Mouse (Mus musculus): ENCODE results near the gene Hnrnpf. TPM values are rescaled to one million over a fixed set of nuclear protein-coding genes. Genes with fewer than 3 reads are reported as not detected.

Hnrnpf gene
- polyA plus RNA-seq (2014; fragmentation: Illumina TruSeq; extraction: RNeasy Lipid Tissue Mini Kit (QIAGEN cat#74804); ENCODE audit: low read depth, low replicate concordance): 284 TPM

DNA sequence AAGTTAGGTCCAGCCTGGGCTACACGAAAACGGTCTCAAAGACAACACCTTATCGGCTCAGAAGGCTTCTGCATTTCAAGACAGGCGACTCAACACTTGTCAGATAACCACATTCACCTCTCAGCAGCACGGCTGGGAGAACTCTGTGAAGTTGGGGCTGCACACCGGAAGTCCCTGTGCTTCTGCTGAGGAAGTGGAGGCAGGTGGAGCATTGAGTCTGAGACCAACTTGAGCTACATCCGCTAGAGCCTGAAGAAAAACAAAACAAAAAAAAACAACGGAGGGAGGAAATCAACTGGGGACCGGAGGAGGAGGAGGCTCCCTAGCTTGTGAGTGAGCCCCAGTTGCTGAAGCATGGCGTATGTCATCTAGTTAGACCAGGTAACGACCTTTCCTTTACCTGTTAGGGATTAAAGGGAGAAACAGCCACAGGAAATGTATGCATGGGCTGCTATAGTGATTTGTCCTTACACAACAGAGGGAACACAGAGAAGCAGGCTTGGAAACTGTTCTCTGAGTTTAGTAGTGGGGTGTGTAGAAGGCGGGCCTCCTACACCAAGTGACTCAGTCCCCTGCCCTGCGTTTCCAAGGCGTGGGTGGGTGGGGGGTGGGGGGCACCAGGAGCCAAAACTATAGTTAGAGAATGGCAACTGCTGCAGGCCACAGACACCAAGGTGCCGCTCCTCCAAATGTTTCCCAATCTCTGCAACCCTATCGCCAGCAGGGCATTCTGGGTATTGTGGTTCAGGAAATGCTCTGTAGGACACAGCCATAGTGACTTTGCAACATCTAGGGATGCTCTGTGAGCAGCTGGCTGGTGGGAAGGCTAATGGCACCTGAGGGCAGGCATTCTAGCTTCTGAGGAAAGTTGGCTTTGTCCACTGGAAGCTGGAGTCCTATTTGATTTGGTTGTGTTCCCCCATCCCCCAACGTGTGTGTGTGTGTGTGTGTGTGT is at the start of gene Hnrnpf:
Gene Hnrnpf (plus strand): TSS at position 199 of the 955 bp plus-strand sequence.

DNA sequence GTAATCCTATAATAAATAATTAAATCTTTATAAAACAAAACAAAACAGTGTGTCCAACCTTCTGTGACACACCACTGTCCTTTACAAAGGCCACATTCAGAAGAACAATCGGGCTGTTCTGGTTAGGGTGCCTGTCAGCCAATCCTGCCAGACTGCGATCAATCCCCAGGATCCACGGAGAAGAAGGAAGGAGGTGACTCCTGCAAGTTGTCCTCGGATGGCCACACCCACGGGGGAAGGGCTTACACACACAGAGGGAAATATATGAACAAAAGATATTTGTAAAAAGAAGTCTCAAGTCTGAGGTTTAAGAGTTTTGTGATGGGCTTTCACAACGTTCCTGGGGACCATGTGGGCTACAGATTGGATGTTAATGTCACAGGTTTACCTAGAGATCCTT is 38.3 kb upstream of the Hnrnpf start, which contains the start of gene Zfp239:
Gene Zfp239 (plus strand): TSS at position 253 of the 400 bp plus-strand sequence.

DNA sequence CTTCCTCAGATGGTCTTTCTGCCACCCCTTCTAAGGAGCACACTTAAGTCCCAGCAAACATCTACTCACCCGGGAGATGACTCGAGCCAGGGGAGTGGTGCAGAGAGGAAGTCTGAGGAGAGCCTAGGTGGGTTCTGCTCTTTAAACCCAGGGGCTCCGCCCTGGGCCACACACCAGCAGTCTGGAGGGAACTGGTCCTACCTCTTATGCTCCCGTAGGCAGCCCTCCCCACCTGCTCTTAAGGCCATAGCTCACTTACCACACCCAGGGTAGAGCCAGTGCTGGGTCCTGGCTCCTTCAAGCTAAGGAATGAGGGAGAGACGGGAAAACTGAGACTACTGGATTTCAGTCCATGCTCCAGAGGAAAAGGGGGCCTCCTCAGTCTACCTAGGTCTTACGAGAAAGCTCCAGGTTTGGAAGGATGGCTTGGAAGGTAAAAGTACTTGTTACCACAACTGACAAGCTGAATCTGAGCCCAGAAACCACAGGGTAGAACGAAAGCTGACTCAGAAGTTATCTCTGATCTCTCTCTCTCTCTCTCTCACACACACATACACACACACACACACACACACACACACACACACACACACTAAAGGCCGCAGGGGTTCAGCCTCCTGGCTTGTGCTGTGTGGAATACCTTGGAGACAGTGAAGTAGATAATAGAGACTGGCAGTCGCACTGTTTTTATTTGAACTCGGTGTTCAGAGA is 37.3 kb downstream of the Hnrnpf start, which contains the start of gene Fxyd4:
Gene Fxyd4 (minus strand): TSS at position 471 of the 711 bp plus-strand sequence.

Other genes with a start within 250 kb of the Hnrnpf start
- 11.2 TPM for gene Zfp637, start 59.1 kb upstream of the Hnrnpf start, polyA plus RNA-seq (2014; fragmentation: Illumina TruSeq; extraction: RNeasy Lipid Tissue Mini Kit (QIAGEN cat#74804); ENCODE audit: low read depth, low replicate concordance)
- 2.4 TPM for gene Zfp239, start 38.2 kb upstream of the Hnrnpf start, polyA plus RNA-seq (2014; fragmentation: Illumina TruSeq; extraction: RNeasy Lipid Tissue Mini Kit (QIAGEN cat#74804); ENCODE audit: low read depth, low replicate concordance)
- gene Fxyd4, start 37.4 kb downstream of the Hnrnpf start, polyA plus RNA-seq (2014; fragmentation: Illumina TruSeq; extraction: RNeasy Lipid Tissue Mini Kit (QIAGEN cat#74804); ENCODE audit: low read depth, low replicate concordance): not detected
- gene Rasgef1a, start 111.1 kb downstream of the Hnrnpf start, polyA plus RNA-seq (2014; fragmentation: Illumina TruSeq; extraction: RNeasy Lipid Tissue Mini Kit (QIAGEN cat#74804); ENCODE audit: low read depth, low replicate concordance): 0.23 TPM
- gene Csgalnact2, start 238.8 kb downstream of the Hnrnpf start, polyA plus RNA-seq (2014; fragmentation: Illumina TruSeq; extraction: RNeasy Lipid Tissue Mini Kit (QIAGEN cat#74804); ENCODE audit: low read depth, low replicate concordance): 86.4 TPM

Measured in adrenal gland, adult 10 weeks (tissue).